20 mouse cellular contexts compared by ENCODE assay signal in genomic region chr5:134309345-134309744, GRCm38 (mm10).
"Had no signal": no experiment of that assay in that cellular context is flagged by ENCODE, and none has a peak within 500 bp of the region (broad histone marks: within the 10 kb centered on the region; RNA-seq: fewer than 3 reads in every experiment).

No protein-coding gene starts in this region.

- ATAC-seq: intestine, postnatal 0 days; midbrain, embryonic 13.5 days; midbrain, embryonic 16.5 days had no signal

- H3K27ac ChIP-seq: left cerebral cortex, adult 2 months; limb, embryonic 12.5 days; limb, embryonic 15.5 days; liver, embryonic 13.5 days; midbrain, embryonic 10.5 days; midbrain, embryonic 13.5 days; neural tube, embryonic 13.5 days had no signal

- H3K27me3 ChIP-seq: limb, embryonic 12.5 days; limb, embryonic 15.5 days; liver, embryonic 13.5 days; midbrain, embryonic 13.5 days; neural tube, embryonic 13.5 days had no signal

- H3K4me3 ChIP-seq: left cerebral cortex, adult 2 months; limb, embryonic 12.5 days; limb, embryonic 15.5 days; liver, embryonic 13.5 days; midbrain, embryonic 10.5 days; midbrain, embryonic 13.5 days; myocyte; neural tube, embryonic 13.5 days had no signal

- DNase-seq: kidney, adult 8-10 months; kidney, postnatal 14 days; kidney, postnatal 4 days; layer of hippocampus, postnatal 36 days; left cerebral cortex, postnatal 4 days; liver, embryonic 13.5 days; lung, adult 2 months; lung, postnatal 14 days; lung, postnatal 4 days; thymus, adult 18-20 months; thymus, postnatal 36 days had no signal

- H3K9me3 ChIP-seq: limb, embryonic 15.5 days; liver, embryonic 13.5 days; midbrain, embryonic 10.5 days; midbrain, embryonic 13.5 days; neural tube, embryonic 13.5 days had no signal

- H3K9ac ChIP-seq: limb, embryonic 12.5 days; limb, embryonic 15.5 days; liver, embryonic 13.5 days; midbrain, embryonic 13.5 days; neural tube, embryonic 13.5 days had no signal

- H3K4me2 ChIP-seq: limb, embryonic 12.5 days; limb, embryonic 15.5 days; liver, embryonic 13.5 days; midbrain, embryonic 13.5 days; neural tube, embryonic 13.5 days had no signal
